Mouse (Mus musculus) limb, embryonic 14.5 days (tissue): ENCODE measurements around the gene Sec24a. TPM values are rescaled to one million over a fixed set of nuclear protein-coding genes. Genes with fewer than 3 reads are reported as not detected.

Experiments
- ATAC-seq: fragments of 200-750 bp; cut with Nextera tagmentation; 2 replicates; pipeline ENCODE4 v1.8.0; 2017; ENCODE audit warnings: low read depth, moderate number of reproducible peaks, moderate TSS enrichment; ENCODE audit not compliant: low FRiP score
- DNase-seq: peaks from one replicate; pipeline ENCODE4 v3.0.0-alpha.2; 2015; ENCODE audit warnings: low spot score
- H3K27ac ChIP-seq: fragments of 300-500 bp; sonication (generic); replicated peaks from 2 replicates; pipeline ENCODE4 v1.5.1; 2014; ENCODE audit warnings: low read depth, mild to moderate bottlenecking, low read length, moderate library complexity, mixed read lengths
- H3K27me3 ChIP-seq: fragments of 300-500 bp; sonication (generic); 2 replicates; pipeline ENCODE4 v1.6.1; 2014; ENCODE audit warnings: low read length, mixed read lengths; ENCODE audit not compliant: control insufficient read depth, insufficient read depth
- H3K36me3 ChIP-seq: fragments of 300-500 bp; sonication (generic); 2 replicates; pipeline ENCODE4 v1.6.1; 2014; ENCODE audit warnings: mild to moderate bottlenecking, low read length, moderate library complexity, mixed read lengths; ENCODE audit not compliant: control insufficient read depth, insufficient read depth
- H3K4me1 ChIP-seq: fragments of 300-500 bp; sonication (generic); 2 replicates; pipeline ENCODE4 v1.6.1; 2014; ENCODE audit warnings: antibody characterized with exemption, low read length, mixed read lengths; ENCODE audit not compliant: control insufficient read depth, insufficient read depth
- H3K4me2 ChIP-seq: fragments of 300-500 bp; sonication (generic); replicated peaks from 2 replicates; pipeline ENCODE4 v1.6.1; 2014; ENCODE audit warnings: low read depth, mild to moderate bottlenecking, low read length, moderate library complexity; ENCODE audit not compliant: severe bottlenecking
- H3K4me3 ChIP-seq: fragments of 300-500 bp; sonication (generic); replicated peaks from 2 replicates; pipeline ENCODE4 v1.5.1; 2014; ENCODE audit warnings: low read length
- H3K9ac ChIP-seq: fragments of 300-500 bp; sonication (generic); 2 replicates; pipeline ENCODE4 v1.6.1; 2014; ENCODE audit warnings: mild to moderate bottlenecking, low read depth, low read length, moderate library complexity; ENCODE audit not compliant: severe bottlenecking
- H3K9me3 ChIP-seq: fragments of 300-500 bp; sonication (generic); 2 replicates; pipeline ENCODE4 v1.6.1; 2016; ENCODE audit warnings: low read length; ENCODE audit not compliant: control insufficient read depth
- POLR2A ChIP-seq: fragments of 200-500 bp; IDR thresholded peaks from 2 replicates; pipeline ENCODE4 v1.8.0; 2012; ENCODE audit warnings: inconsistent platforms, mild to moderate bottlenecking, moderate library complexity, borderline replicate concordance; ENCODE audit not compliant: insufficient read depth, insufficient read length; ENCODE audit errors: extremely low read depth
- WGBS: fragments of 180-500 bp; shearing (Covaris S2); extraction: QIAGEN DNeasy Blood & Tissue Kit; methylation state at CpG from one replicate; pipeline ENCODE4 v1.1.7; 2014; 5-methylcytosine and 5-hydroxymethylcytosine counted together
- polyA plus RNA-seq, 2 experiments: library from polyadenylated mRNA; depleted of rRNA in 1 of 2; stranded (reverse) in 1 of 2; unstranded in 1 of 2; fragments of >200 nt; fragmentation: Nextera tagmentation in 1 of 2; extraction: Ambion mirVana in 1 of 2; gene quantifications; 2 replicates each; pipeline versions ENCODE4 v1.2.1 to v1.2.3; 2012 to 2014

The Sec24a gene
- polyA plus RNA-seq, 2 experiments: 15.2 to 18.0 TPM

DNA sequence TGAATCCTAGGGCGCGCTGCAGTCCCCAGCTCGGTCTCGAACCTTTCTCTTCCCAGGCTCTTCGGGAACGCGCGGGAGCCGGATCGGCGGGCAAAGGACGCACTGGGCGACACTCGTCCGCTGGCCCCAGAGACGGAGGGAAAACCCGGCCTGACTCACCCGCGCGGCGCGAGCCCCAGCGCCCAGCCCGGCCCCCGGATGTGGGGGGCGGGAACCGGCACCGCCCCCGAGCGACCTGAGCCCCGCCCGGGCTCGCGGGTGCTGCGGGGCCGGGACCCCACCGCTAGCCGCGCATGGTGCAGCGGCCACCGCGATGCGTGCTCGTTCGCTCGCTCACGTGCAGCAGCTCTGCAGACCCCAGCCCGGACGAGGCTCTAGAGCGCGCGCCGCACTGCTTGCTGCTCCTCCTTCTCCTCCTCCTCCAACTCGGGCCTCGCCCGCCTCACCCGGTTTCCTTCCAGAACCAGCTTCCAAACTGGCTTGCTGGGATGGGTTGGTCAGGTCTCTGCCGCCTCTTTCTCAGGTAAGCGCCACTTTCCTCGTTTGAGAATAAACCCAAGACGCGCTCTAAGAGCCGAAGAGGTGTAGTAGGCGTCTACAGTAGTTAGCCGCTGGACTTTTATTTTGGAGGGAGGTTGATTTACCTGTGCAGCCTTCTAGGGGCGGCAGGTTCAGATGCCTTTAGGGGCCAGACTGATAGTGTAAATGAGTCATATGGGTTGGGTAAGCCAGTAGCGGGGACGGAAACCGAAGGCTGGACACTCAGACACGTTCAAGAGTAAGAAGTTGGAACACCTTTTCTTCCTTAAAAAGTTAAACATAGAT is 112.5 kb downstream of the Sec24a start, which contains the start of the genes N4bp3 and D930048N14Rik:
Gene N4bp3 (minus strand): TSS at position 152 of the 825 bp plus-strand sequence.
Gene D930048N14Rik (plus strand): TSS at position 264 of the 825 bp plus-strand sequence.
- no peaks in the 10 kb centered on the region for H3K9me3 ChIP-seq
- H3K4me3 ChIP-seq: peak within 1 kb of the TSS; percentile 57
- peaks cover under 1% of the 10 kb centered on the region; the same call in 1 of the 2 replicates for H3K36me3 ChIP-seq
- DNase-seq (peak; percentile 55), ATAC-seq (peak; percentile 71)
- peak within 1 kb of the TSS; percentile 96 for H3K4me2 ChIP-seq
- under 1% methylated on average over 48 of the region's 70 CpGs for WGBS
- peak within 1 kb of the TSS; percentile 15 for H3K27ac ChIP-seq
- H3K27me3 ChIP-seq: no peaks in the 10 kb centered on the region
- TF ChIP-seq POLR2A: no peak; the same call in 1 of the 2 replicates
- peak within 1 kb of the TSS; percentile 69 for H3K9ac ChIP-seq
- H3K4me1 ChIP-seq: peaks cover 21% of the 10 kb centered on the region

DNA sequence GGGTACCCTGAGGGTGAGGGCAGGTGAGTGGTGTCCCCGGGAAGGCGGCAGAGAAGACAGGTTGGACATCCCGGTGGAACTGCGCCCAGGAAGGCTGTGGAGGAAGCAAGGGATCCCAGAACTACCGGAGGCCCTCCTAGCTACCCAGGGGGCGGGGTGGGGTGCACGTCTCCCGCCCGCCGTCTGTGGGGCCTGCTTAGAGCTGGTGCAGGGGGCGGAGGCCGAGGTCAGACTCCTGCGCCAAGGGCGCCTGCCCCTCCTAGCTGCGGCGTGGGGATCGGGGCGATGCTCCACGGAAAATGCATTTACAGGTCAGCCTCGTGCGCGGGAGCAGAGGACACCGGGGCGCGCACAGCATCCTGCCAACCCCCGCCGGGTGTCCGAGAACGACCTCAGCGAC is 113.2 kb downstream of the Sec24a start:
- Histone ChIP-seq H3K27me3 (no peaks in the 10 kb centered on the region), H3K4me3 (peak overlapping the region; percentile 57), H3K4me2 (peak overlapping the region; percentile 96), H3K27ac (peak overlapping the region; percentile 15), H3K4me1 (peaks cover 21% of the 10 kb centered on the region), H3K9ac (peak overlapping the region; percentile 69), H3K9me3 (no peaks in the 10 kb centered on the region), H3K36me3 (peaks cover 7% of the 10 kb centered on the region)
- TF ChIP-seq POLR2A: no peak; the same call in 1 of the 2 replicates
- ATAC-seq: no peak; the same call in 1 of the 2 replicates
- 5% methylated on average over 25 of the region's 30 CpGs for WGBS
- no peak for DNase-seq

GRCm38 (mm10) chr11:51649889-51650199 is 113.6 kb downstream of the Sec24a start:
- DNase-seq (peak; percentile 23), ATAC-seq (no peak)
- peaks cover 11% of the 10 kb centered on the region for H3K36me3 ChIP-seq
- H3K4me3 ChIP-seq: peak overlapping the region; percentile 57
- peaks cover 21% of the 10 kb centered on the region for H3K4me1 ChIP-seq
- no peaks in the 10 kb centered on the region for H3K9me3 ChIP-seq
- H3K27me3 ChIP-seq: no peaks in the 10 kb centered on the region
- peak overlapping the region; percentile 15 for H3K27ac ChIP-seq
- WGBS: 4% methylated on average over 5 of the region's 7 CpGs
- peak overlapping the region; percentile 96 for H3K4me2 ChIP-seq
- no peak for TF ChIP-seq POLR2A
- H3K9ac ChIP-seq: peak overlapping the region; percentile 69

- H3K27me3 ChIP-seq: no peaks in the 10 kb centered on the region
- H3K9me3 ChIP-seq: no peaks in the 10 kb centered on the region
- ATAC-seq (peak; percentile 48), DNase-seq (peak; percentile 36)
- peak overlapping the region; percentile 69 for H3K9ac ChIP-seq
- H3K4me2 ChIP-seq: peak overlapping the region; percentile 96
- H3K4me1 ChIP-seq: peaks cover 21% of the 10 kb centered on the region
- 27% methylated on average over 11 of the region's 11 CpGs for WGBS
- H3K27ac ChIP-seq: peak overlapping the region; percentile 50
- peak overlapping the region; percentile 57 for H3K4me3 ChIP-seq
- TF ChIP-seq POLR2A: no peak
- peaks cover 17% of the 10 kb centered on the region for H3K36me3 ChIP-seq
These were observed 114.1 kb downstream of the Sec24a start for GRCm38 (mm10) chr11:51649111-51649888.

- H3K9me3 ChIP-seq: no peaks in the 10 kb centered on the region
- peaks cover 24% of the 10 kb centered on the region for H3K36me3 ChIP-seq
- TF ChIP-seq POLR2A: no peak
- no peaks in the 10 kb centered on the region for H3K27me3 ChIP-seq
- ATAC-seq (peak; percentile 39), DNase-seq (peak; percentile 22)
- 0 out of 2 replicates have a peak overlapping the region, but pooled peaks have one; percentile 50 for H3K27ac ChIP-seq
- peak overlapping the region; percentile 96 for H3K4me2 ChIP-seq
- WGBS: 24% methylated on average over 3 of the region's 3 CpGs
- H3K4me1 ChIP-seq: peaks cover 21% of the 10 kb centered on the region
- peak overlapping the region; percentile 69; the same call in 1 of the 2 replicates for H3K9ac ChIP-seq
- peak overlapping the region; percentile 57 for H3K4me3 ChIP-seq
These were observed 114.9 kb downstream of the Sec24a start for GRCm38 (mm10) chr11:51648566-51648965.
